Mouse (Mus musculus) testis, adult 2 months (tissue): ENCODE results near the gene Pard3b.

Experiments used
- CTCF ChIP-seq: fragments of 200-500 bp; IDR thresholded peaks from 2 replicates; pipeline ENCODE4 v1.5.1; 2012; ENCODE audit warnings: low read depth, mild to moderate bottlenecking, inconsistent platforms, low read length, moderate library complexity; ENCODE audit not compliant: control insufficient read depth, insufficient read depth, insufficient replicate concordance
- POLR2A ChIP-seq: fragments of 200-500 bp; IDR thresholded peaks from 2 replicates; pipeline ENCODE4 v1.6.1; 2012; ENCODE audit warnings: low read depth, mild to moderate bottlenecking, inconsistent platforms, low read length, moderate library complexity; ENCODE audit not compliant: control insufficient read depth

- TF ChIP-seq CTCF: no peak
- no peak for TF ChIP-seq POLR2A
These were observed 790.9 kb downstream of the Pard3b start for GRCm38 (mm10) chr1:62429333-62430182.
